Mouse (Mus musculus): ENCODE measurements around the gene Irf8. TPM values are rescaled to one million over a fixed set of nuclear protein-coding genes. Genes with fewer than 3 reads are reported as not detected.
A peak's percentile ranks its signal among the peaks of the same experiment; 100 is the strongest.

Gene Irf8
- polyA plus RNA-seq, 1 experiment: 80.9 TPM

GRCm38 (mm10) chr8:120697154-120697978, 38.8 kb upstream of the Irf8 start:
- TF ChIP-seq CTCF (IDR thresholded peaks at IDR 0.05; ENCODE audit: control insufficient read depth, insufficient read depth, low read length) (no peak), POLR2A (IDR thresholded peaks at IDR 0.05; ENCODE audit: borderline replicate concordance, control insufficient read depth, low read depth, low read length) (no peak)
- WGBS: 13% methylated on average over 17 of the region's 17 CpGs
- H3K4me1 ChIP-seq (ENCODE audit: control insufficient read depth, insufficient read depth, low read length): peaks cover 24% of the 10 kb centered on the region
- no peak overlapping the region for H3K4me3 ChIP-seq (replicated peaks; ENCODE audit: control insufficient read depth, low read depth, low read length)
- peak overlapping the region; percentile 43 for H3K27ac ChIP-seq (ENCODE audit: control insufficient read depth, insufficient read depth, low read depth, low read length, poor library complexity)

- Histone ChIP-seq H3K4me3 (replicated peaks; ENCODE audit: control insufficient read depth, low read depth, low read length) (no peak overlapping the region), H3K4me1 (ENCODE audit: control insufficient read depth, insufficient read depth, low read length) (peaks cover 26% of the 10 kb centered on the region), H3K27ac (ENCODE audit: control insufficient read depth, insufficient read depth, low read depth, low read length, poor library complexity) (no peak overlapping the region)
- TF ChIP-seq POLR2A (IDR thresholded peaks at IDR 0.05; ENCODE audit: borderline replicate concordance, control insufficient read depth, low read depth, low read length) (no peak), CTCF (IDR thresholded peaks at IDR 0.05; ENCODE audit: control insufficient read depth, insufficient read depth, low read length) (peak; percentile 36; the same call in 1 of the 2 replicates)
These were observed 38.2 kb upstream of the Irf8 start for GRCm38 (mm10) chr8:120697979-120698272.

- H3K27ac ChIP-seq (ENCODE audit: control insufficient read depth, insufficient read depth, low read depth, low read length, poor library complexity): no peak overlapping the region
- WGBS: 82% methylated on average over 7 of the region's 7 CpGs
- no peak for TF ChIP-seq POLR2A (IDR thresholded peaks at IDR 0.05; ENCODE audit: borderline replicate concordance, control insufficient read depth, low read depth, low read length)
- no peak for TF ChIP-seq CTCF (IDR thresholded peaks at IDR 0.05; ENCODE audit: control insufficient read depth, insufficient read depth, low read length)
- H3K4me3 ChIP-seq (replicated peaks; ENCODE audit: control insufficient read depth, low read depth, low read length): no peak overlapping the region
- peaks cover 26% of the 10 kb centered on the region for H3K4me1 ChIP-seq (ENCODE audit: control insufficient read depth, insufficient read depth, low read length)
These were observed 37.7 kb upstream of the Irf8 start for GRCm38 (mm10) chr8:120698426-120698825.

GRCm38 (mm10) chr8:120699079-120699478, 37.1 kb upstream of the Irf8 start:
- peaks cover 26% of the 10 kb centered on the region for H3K4me1 ChIP-seq (ENCODE audit: control insufficient read depth, insufficient read depth, low read length)
- TF ChIP-seq CTCF (IDR thresholded peaks at IDR 0.05; ENCODE audit: control insufficient read depth, insufficient read depth, low read length): no peak
- no peak for TF ChIP-seq POLR2A (IDR thresholded peaks at IDR 0.05; ENCODE audit: borderline replicate concordance, control insufficient read depth, low read depth, low read length)
- H3K27ac ChIP-seq (ENCODE audit: control insufficient read depth, insufficient read depth, low read depth, low read length, poor library complexity): no peak overlapping the region
- no peak overlapping the region for H3K4me3 ChIP-seq (replicated peaks; ENCODE audit: control insufficient read depth, low read depth, low read length)
- WGBS: 51% methylated on average over 6 of the region's 6 CpGs

GRCm38 (mm10) chr8:120699565-120699964, 36.6 kb upstream of the Irf8 start:
- H3K4me1 ChIP-seq (ENCODE audit: control insufficient read depth, insufficient read depth, low read length): peaks cover 26% of the 10 kb centered on the region
- H3K4me3 ChIP-seq (replicated peaks; ENCODE audit: control insufficient read depth, low read depth, low read length): no peak overlapping the region
- TF ChIP-seq POLR2A (IDR thresholded peaks at IDR 0.05; ENCODE audit: borderline replicate concordance, control insufficient read depth, low read depth, low read length): no peak
- no peak for TF ChIP-seq CTCF (IDR thresholded peaks at IDR 0.05; ENCODE audit: control insufficient read depth, insufficient read depth, low read length)
- H3K27ac ChIP-seq (ENCODE audit: control insufficient read depth, insufficient read depth, low read depth, low read length, poor library complexity): no peak overlapping the region; the same call in 1 of the 2 replicates
- WGBS: 32% methylated on average over 2 of the region's 2 CpGs

GRCm38 (mm10) chr8:120700053-120700452, 36.1 kb upstream of the Irf8 start:
- TF ChIP-seq POLR2A (IDR thresholded peaks at IDR 0.05; ENCODE audit: borderline replicate concordance, control insufficient read depth, low read depth, low read length) (no peak), CTCF (IDR thresholded peaks at IDR 0.05; ENCODE audit: control insufficient read depth, insufficient read depth, low read length) (no peak)
- 33% methylated on average over 4 of the region's 4 CpGs for WGBS
- no peak overlapping the region for H3K4me3 ChIP-seq (replicated peaks; ENCODE audit: control insufficient read depth, low read depth, low read length)
- H3K27ac ChIP-seq (ENCODE audit: control insufficient read depth, insufficient read depth, low read depth, low read length, poor library complexity): no peak overlapping the region; the same call in 1 of the 2 replicates
- H3K4me1 ChIP-seq (ENCODE audit: control insufficient read depth, insufficient read depth, low read length): peaks cover 26% of the 10 kb centered on the region

- Histone ChIP-seq H3K4me1 (ENCODE audit: control insufficient read depth, insufficient read depth, low read length) (peaks cover 20% of the 10 kb centered on the region), H3K27ac (ENCODE audit: control insufficient read depth, insufficient read depth, low read depth, low read length, poor library complexity) (peak overlapping the region; percentile 51), H3K4me3 (replicated peaks; ENCODE audit: control insufficient read depth, low read depth, low read length) (no peak overlapping the region)
- WGBS: 5% methylated on average over 19 of the region's 19 CpGs
- no peak for TF ChIP-seq CTCF (IDR thresholded peaks at IDR 0.05; ENCODE audit: control insufficient read depth, insufficient read depth, low read length)
- no peak for TF ChIP-seq POLR2A (IDR thresholded peaks at IDR 0.05; ENCODE audit: borderline replicate concordance, control insufficient read depth, low read depth, low read length)
These were observed 34.2 kb upstream of the Irf8 start for GRCm38 (mm10) chr8:120701758-120702465.

GRCm38 (mm10) chr8:120704203-120704602, 32.0 kb upstream of the Irf8 start:
- Histone ChIP-seq H3K4me1 (ENCODE audit: control insufficient read depth, insufficient read depth, low read length) (peaks cover 15% of the 10 kb centered on the region), H3K27ac (ENCODE audit: control insufficient read depth, insufficient read depth, low read depth, low read length, poor library complexity) (no peak overlapping the region), H3K4me3 (replicated peaks; ENCODE audit: control insufficient read depth, low read depth, low read length) (no peak overlapping the region)
- TF ChIP-seq CTCF (IDR thresholded peaks at IDR 0.05; ENCODE audit: control insufficient read depth, insufficient read depth, low read length) (no peak), POLR2A (IDR thresholded peaks at IDR 0.05; ENCODE audit: borderline replicate concordance, control insufficient read depth, low read depth, low read length) (no peak)
- WGBS: 79% methylated on average over 9 of the region's 9 CpGs
